Mouse (Mus musculus) embryo, embryonic 11 days (tissue): ENCODE results near the gene Pitpnm2.
A peak's percentile ranks its signal among the peaks of the same experiment; 100 is the strongest.

ENCODE experiments used
- DNase-seq: peaks from one replicate; pipeline ENCODE4 v3.0.0-alpha.2; 2015

Pitpnm2 gene

DNA sequence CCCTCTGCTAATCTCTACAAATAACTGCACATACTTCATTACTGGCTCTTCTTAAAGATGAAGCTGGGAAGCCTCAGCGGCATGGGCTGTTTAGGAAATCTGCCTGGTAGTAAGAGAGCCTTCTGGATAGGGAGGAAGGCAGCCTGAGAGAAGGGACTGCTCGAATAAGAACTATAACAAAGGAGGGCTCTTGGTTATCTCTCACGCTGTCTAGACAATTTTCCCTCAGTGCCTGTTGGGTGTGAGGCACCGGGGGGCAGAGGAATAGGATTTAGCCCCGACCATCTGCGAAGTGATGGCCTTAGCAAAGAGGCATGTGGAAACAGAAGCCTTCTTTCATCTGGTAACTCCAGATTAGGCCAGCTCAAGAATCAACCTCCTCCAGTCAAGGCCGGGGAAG, 2.3 kb downstream of the Pitpnm2 start:
- DNase-seq: no peak

DNA sequence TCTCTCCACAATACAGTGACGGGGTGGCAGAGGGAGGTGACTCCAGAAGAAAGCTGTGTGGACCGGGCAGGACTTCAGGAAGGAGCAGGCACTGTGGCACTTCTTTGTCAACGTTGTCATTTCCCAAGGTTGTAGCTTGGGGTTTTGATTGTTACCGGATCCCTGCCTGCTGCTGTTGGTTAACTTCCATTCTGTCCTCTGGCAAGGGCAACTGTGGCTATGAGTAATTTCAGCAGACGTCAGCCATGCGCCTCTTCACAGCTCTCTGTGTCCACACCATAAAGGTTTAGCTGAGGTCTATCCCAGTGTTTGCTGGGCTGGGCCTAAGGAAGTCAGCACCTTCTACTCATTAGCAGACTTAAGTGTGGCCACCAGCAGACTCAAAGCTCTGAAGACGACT, 4.7 kb downstream of the Pitpnm2 start:
- no peak for DNase-seq

DNA sequence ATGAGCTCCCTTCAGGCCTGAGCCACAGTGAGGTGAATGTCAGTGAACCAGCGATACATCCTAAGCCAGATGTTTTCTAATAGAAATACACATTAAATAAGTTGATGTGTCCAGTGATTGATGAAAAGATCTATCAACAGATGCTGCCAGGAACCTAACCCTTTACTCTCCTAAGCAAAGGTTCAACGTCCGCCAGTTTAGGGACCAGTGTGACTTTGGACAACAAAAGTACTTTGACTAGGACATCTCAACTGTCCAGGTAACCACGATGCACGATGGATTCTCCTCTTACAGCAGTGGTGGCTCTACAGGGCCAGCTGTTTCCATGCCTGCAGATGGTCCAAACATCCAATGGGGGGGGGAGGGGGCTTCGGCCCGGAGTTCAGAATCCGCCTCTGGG, 5.1 kb downstream of the Pitpnm2 start:
- DNase-seq: no peak

DNA sequence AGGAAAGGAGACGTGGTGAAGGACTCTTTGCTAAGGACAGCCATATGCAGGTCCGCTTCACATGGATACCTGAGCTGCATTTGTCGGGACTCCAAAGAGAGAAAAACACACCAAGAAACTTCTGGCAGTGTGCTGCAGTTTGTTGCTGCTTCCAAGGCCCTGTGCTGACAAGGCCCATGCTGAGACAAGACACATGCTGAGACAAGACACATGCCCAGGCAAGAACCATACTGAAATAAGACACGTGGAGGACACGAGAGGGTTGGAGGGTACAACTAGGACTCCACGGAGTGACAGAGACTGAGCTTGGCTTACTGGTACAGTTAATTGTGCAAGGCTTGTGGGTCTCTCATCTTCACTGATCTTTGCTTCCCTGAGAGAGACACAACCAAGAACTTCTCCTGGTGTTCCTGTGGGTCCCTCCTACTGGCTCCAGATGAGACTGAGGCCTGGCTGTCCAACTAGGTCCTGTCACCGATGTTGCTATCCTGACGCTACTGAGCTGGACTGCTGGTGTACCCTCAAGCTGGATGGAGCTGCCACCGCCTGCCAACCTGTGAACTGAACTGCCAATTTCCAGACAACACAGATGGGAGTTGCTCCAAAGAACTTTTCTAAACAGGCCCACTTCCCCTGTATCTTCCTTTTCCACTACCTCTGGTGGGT, 6.2 kb downstream of the Pitpnm2 start:
- DNase-seq: no peak

DNA sequence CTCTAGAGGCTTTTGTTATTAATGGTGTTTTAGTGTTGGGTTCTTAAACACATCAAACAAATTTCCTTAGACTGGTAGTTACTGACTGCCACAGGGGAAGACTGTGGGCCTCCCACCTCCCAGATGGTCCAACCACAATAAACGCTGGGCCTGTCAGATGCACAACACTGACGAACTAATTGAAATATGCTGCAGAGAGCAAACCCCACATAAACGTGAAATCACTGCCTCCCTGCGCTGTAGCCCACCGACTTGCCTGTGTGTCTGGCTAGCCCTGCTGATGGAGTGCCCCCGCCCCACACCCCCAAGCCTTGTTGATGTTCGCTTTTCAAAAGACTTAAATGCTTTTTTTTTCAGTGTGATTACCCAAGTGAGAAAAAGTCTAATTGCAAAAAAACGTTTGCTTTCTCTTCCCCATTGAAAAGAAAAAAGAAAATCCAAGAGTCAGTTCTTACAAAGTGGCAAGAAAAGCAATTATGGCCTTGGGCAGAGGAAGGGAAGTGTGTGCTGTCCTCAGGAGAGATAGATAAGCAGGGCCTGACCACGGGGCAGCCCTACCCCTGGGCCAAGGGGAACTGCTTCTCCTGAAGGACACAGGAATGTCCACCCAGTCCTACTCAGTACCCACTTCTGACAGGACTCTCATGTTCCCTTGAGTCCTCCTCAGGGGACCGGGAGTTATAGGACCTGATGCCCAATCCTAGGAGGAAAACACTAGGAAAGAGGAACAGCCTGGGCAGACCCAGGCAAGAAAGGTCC, 7.7 kb downstream of the Pitpnm2 start:
- no peak for DNase-seq

DNA sequence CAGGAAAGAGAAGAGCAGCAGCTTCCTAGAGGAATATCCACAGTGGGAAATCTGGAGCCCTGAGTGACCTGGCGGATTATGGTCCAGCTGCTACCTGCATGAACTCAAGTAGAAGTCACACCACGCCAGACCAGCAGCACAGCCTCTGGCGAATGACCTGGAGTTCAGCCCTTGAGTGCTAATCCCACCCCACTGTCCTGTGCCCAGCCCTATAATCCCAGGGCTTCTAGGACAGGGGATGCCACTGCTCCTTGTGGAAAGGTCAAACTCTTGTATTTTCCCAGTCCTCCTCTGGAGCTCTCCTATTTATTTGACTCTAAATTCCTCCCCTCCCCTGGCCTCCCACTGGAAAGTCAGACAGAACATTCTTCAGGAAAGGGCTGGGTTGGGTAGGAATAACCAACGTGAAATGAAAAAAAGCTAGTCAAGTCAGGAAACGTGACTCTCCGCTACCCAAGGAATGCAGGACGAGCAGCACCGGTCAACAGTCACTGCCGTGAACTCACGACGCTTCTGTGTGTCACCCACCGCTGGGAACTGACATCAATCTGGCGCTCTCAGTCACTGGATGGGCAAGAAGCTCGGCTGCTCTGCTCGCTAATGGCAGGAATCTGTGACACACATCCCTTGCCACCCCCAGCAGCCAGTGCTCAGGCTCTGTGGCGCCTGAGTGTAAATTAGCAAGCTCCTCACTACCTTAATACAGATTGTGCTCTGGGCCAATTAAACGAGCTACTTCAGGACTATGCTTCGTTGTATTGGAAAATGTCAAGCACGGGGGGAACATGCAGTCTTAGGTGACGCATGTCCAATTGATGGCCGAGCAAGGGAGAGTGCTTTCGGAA, 8.5 kb downstream of the Pitpnm2 start:
- DNase-seq: peak; percentile 51

DNA sequence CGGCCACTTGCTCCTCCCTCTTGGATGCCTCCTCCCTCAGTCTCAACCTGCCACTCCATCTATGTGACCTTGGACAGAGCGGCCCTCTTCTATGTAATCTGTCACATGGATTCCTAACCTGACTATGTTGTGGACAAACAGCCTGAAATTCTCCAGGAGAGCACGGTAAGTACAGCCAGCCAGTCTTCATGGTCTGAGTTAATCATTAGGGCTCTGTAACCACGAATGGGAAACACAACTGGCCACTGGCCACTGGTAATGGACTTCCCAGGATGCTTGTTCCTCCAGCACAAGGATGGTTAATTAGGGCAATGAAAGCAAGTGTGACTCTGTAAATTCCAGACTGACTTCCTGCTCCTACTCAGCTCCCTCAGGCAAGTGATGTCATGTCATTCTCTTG, 13.4 kb downstream of the Pitpnm2 start:
- DNase-seq: no peak

DNA sequence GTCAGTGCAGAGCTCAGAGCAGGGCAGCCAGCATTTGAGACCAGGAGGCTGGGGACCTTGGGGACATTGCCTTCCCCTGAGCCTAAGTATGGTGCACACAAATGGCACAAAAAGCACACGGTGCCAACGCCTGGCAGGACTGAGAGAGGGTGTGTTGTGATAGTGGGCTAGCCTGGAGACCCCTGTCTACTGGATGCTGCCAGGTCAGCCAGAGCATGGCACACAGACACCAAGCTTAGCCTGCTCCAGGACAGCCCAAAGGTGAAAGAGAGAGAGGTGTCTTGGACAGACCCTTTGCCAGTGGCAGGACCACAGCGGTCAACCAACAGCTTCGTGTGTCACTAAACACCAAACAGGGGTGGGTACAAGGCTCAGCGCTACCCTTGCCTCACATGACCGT, 14.8 kb downstream of the Pitpnm2 start:
- no peak for DNase-seq

DNA sequence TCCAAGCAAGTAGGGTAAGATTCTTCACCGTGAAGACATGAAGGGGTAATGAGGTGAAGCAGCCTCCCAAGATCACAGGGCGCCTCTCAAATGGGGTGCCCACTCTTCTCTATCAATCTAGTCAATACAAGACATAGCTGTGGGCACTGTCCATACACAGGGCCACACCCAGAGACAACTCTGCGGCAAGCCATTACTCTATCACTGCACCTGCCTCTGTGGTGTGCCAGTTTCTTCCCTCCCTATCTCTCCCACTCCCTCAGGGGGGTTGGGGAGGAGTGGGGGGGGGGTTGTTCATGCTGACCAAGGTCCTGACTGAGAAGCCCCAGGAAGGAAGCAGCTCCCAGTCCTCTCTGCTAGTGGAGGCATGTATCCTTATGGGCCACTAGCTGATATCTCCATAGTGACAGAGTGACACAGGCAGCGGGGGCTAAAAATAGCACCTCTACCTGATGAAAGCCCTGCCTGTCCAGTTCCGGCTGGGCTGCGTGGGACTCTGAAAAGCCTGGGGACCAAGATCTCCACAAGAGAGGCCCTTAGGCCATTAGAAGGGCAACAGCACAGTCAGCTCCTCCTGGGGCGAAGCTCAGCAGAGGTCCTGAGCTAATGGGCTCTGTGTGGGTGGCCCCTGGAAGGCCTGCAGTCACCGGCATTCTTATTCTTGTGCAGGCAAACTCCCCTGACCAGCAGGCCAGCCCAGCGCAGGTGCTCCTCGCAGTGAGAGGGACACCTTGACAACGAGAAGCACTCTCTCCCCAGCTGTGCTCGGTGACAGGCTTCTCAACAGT, 15.5 kb downstream of the Pitpnm2 start:
- DNase-seq: no peak

DNA sequence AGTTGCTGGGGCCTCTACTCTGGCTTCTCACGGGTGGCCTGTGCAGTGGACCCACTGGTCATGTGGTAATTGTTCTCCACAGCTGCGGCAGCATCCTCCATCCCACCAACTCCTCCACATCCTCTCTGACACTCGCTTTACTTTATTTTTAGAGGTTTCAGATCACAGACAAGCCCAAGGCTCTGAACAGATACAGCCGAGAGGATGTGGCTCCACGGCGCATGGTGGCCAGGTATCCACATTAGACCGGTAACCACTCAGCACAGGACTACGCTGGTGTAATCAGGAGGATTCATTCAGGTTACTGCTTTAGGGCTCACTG, 16.5 kb downstream of the Pitpnm2 start:
- no peak for DNase-seq

DNA sequence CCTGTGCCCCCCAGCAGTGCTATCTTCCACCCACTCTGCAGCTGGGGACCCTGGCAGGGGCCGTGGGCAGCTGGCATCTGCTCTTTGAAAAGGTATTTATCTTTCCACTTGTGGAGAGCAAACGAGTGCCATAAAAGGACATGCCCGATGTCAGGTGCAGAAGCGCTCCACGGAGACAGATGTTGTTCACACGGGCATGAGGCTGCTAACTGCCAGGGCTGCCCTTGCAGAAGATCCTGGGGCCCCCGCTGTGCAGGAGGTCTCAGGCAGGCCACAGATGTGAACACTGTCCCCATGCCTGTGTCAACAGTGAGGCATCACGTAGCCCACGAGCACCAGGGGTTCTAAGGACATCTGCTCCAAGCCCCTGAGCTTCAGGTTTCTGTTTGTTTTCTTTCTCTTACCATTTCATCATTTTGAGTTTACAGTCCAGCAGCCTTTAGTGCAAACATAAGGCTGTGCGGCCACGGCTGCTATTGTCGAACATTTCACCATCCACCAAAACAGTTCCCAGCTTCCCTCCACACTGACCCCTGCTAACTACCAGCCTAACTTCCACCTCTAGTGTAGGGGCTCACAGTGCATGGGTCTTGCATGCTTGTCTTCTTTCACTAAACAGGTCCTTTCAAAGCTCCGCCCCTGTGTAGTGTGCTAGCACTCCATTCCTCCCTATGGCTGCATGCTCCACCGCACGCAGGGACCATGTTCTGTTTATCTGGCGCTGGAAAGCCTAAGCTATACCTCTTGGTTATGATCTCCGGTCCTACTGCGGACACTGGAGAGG, 17.0 kb downstream of the Pitpnm2 start:
- no peak for DNase-seq

DNA sequence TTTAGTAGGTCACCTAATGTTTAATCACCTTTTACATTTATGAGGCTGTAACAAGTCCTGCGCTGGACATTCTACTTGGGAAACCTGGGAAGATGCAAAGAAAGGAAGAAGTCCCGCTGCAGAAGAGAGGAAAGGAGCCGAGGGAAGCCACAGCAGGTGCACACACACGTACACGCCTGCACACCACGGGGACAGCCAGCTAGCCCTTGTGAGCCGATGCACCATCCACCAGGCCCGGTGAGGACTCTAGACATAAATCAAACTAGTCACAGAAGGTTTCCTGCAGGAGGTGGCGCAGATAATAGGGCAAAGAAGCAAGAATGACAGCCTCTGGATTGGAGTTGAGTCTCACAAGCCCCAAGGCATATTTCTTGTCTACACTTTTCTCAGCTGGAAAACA, 19.1 kb downstream of the Pitpnm2 start:
- DNase-seq: no peak

DNA sequence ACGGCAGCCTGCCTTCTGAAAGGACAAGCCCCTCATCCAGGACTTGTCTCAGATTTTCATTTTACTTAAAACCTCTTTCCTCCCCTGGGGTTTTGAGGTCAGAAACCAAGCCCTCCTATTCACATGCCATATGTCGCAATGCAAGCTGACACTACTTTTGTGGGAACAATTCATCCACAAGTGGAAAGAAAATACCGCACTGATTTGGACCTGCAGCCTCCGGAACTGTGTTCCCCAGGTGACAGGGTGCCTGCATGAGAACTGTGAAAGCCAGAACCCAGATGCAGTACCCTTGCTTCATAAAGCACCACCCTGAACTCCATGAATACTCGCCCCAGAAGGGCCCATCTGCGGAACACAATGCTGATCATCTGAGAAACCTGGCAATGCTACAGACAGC, 22.4 kb downstream of the Pitpnm2 start:
- peak; percentile 40 for DNase-seq

DNA sequence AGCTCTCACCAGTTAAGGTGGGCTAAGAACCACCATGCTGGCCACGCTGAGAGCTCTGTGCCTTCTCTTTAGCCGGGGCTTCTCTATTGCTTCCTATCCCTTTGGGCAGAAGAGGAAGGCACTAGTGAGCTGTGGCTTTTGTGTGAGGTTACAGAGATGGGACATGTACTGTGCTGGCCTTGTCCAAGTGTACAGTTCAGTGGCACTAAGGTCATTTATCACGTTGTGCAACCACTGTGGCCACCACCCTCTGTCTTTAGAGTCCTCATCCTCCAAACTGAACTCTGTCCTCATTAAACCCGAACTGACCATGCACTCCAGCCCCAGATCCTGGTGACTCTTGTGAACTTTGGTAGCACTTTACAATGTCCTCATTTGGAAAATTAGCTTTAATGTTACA, 23.1 kb downstream of the Pitpnm2 start:
- DNase-seq: no peak

DNA sequence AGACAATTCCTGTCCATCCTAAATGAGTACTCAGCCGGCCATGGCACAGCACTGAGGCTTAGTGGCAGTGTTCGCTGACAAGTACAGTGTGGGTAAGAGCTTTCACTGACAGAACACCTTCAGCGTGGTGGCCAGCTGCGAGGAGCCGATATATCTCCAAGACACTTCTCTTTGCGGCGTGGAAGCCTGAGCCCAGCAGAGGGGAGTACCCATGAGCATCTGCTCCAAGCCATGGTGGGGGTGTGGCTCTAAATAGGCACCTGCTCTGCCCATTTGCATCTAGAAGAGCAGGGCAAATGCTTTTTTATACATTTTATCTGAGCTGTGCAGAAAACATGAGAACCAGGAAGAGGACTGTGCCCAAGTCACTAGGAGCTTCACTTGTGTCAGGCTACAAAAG, 23.7 kb downstream of the Pitpnm2 start:
- no peak for DNase-seq

DNA sequence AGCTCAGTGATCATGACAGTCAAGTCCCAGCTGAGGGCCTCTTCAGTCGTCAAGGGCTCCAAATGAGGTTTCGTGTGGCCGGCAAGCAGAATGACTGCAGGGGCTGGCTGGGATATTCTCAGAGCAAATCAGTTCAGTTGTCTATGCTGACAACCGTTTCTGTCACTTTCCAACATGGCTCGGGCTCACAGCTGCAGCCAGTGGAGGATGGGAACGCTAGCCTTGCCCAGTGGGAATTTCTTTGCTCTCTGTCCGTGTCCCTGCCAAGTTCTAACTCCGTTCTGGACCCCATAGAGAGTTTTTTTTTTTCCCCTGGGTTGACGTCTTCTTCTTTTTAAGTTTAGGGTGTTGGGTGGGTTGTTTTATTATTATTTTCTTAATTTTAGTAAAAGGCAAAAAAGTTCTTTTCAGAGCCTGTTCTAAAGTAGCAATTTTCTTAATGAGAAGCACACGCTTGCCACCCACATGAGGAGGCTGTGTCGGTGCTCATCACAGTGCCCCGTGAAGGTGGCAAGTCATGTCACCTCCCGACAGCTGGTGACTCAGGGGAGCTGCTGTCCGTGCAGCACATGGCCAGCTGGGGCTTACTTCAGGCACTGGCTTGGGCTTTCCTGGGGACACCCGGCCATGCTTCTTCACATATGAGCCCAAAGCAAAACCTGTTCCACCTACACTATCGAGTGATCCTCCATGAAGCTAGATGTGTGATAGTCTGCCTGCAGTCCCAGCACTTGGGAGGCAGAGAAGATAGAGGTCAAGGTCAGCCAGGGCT, 25.1 kb downstream of the Pitpnm2 start:
- no peak for DNase-seq

DNA sequence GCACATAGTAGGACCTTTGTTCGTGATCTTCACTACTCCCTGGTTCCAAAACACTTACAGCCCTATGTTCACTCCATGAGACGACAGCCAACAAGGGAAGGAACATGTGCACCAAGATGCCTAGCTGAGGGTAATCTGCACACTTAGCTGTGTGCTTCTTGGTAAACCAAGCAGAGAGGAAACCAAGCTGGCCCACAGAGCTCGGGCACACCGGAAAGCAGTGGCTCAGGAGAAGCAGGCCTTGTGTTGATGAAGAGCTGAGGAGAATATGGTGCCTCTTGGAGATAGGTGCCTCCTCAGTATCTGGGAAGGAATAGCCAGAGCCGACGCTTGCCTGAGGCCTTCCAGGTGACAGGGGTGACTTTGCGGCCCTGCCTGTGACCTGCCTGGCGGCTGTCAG, 26.0 kb downstream of the Pitpnm2 start:
- DNase-seq: no peak

DNA sequence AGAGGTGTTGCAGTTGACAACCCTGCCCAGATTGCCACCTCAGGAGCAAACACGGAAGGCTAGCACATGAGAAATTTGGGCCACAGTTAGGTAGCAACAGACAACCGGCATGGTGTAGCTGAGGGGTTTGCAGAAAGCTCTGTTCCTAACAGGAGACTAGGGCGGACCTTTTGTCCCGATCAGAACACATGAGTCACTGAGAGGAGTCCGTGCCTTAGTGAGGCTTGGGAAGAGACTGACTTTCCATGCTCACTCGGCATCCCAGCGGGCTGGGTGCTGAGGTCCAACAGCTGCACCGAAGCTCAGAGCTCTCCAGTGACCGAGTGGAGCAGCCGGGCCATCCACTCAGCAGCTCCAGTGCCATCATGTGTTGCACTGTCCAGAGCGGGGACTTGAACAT, 26.9 kb downstream of the Pitpnm2 start:
- no peak for DNase-seq

DNA sequence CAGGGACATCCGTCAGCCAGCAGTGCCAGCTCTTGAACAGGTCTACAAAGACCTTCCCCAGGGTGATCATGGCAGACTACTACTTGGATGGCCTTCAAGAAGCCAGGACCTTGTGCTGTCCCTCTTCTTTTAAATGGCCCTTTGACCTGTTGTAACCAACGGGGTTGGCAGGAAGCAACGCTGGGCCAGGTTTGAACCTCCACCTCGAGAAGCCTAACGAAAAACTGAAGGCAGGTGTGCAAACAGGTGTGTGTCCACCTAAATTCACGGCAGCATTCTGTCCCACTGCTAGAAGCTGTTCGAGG, 27.9 kb downstream of the Pitpnm2 start:
- no peak for DNase-seq

DNA sequence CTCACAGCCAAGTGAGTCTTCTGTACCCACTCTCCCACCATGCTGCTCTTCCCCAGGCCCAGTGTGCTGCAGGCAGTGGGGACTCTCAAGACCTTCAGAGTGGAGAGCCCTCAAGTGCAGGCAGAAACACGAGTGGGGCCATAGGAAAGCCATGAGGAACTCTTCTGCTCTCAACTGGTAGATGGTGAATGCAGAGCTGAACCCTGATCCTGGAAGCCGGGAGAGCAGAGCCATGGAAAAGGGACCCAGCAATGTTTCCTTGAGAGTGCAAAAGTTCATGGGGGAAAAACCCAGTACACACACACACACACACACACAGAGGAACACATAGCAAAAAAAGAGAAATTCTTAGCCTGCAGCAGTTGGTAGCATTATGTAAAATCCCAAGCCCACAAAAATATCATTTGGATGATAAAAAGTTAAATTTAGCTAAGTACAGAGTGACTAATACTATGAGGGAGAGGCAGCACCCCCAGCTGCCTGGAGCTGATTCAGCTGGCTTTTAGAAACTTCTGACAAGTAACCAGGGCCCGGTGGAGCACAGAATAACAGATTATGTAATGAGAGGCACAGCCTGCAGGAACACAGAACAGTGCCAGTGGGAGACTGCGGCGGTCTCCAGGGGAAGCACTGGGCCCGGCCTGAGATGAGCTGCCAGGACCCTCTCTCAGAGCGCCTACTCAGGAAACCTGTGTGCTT, 28.4 kb downstream of the Pitpnm2 start:
- DNase-seq: no peak

DNA sequence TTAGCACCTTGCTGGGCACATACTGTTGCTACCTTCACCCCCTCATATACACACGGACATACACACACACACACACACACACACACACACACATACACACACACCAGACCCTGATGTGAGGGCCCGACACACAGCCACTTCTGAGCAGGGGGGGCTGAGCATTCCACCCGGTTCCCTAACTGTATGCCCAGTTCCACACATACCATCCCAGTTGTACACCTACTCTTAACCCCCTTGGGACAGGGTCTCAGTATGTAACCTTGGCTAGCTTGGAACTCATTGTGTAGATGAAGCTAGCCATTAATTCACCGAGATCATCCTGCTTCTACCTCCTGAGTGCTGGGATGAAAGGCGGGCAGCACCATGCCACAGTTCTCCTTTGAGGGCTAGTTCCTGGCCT, 29.0 kb downstream of the Pitpnm2 start:
- no peak for DNase-seq
